Comparison of ENCODE assay signal across 8 mouse cellular contexts in genomic region chr6:15721716-15722031, GRCm38 (mm10). TPM values are rescaled to one million over a fixed set of nuclear protein-coding genes. Genes with fewer than 3 reads are reported as not detected.
DNase-seq lines count a peak whose midpoint lies in the region; ATAC-seq and TF ChIP-seq lines count a peak whose summit lies in the region.

No protein-coding gene starts in this region.

- no peaks in the 10 kb centered on the region for H3K36me3 ChIP-seq in heart, embryonic 14.5 days (ENCODE audit: control insufficient read depth, insufficient read depth, low read length)
- H3K36me3 ChIP-seq in ES-E14 (ENCODE audit: control insufficient read depth, insufficient read depth, low read length, poor library complexity, severe bottlenecking) = no peaks in the 10 kb centered on the region
- H3K36me3 ChIP-seq in hindbrain, embryonic 13.5 days = no peaks in the 10 kb centered on the region
- no peaks in the 10 kb centered on the region for H3K36me3 ChIP-seq in midbrain, embryonic 11.5 days (ENCODE audit: control insufficient read depth, insufficient read depth, low read length)

- WGBS in heart, embryonic 14.5 days = 27% methylated on average over 5 of the region's 5 CpGs
- 43% methylated on average over 5 of the region's 5 CpGs for WGBS in hindbrain, embryonic 13.5 days
- 32% methylated on average over 5 of the region's 5 CpGs for WGBS in midbrain, embryonic 11.5 days

- H3K4me1 ChIP-seq in heart, embryonic 14.5 days (ENCODE audit: control insufficient read depth in 2 of 2, insufficient read depth in 2 of 2, low read length in 2 of 2) = peaks cover 3 to 12% of the 10 kb centered on the region in 2 experiments; a peak in 2 of 4 replicates
- peaks cover 0 to 4% of the 10 kb centered on the region in 2 experiments; a peak in 2 of 4 replicates for H3K4me1 ChIP-seq in ES-E14 (ENCODE audit: control insufficient read depth in 2 of 2, insufficient read depth in 2 of 2, low read length in 2 of 2, poor library complexity in 1 of 2)
- peaks cover 14% of the 10 kb centered on the region for H3K4me1 ChIP-seq in hindbrain, embryonic 13.5 days (replicated peaks)
- H3K4me1 ChIP-seq in midbrain, embryonic 11.5 days (ENCODE audit: control insufficient read depth, insufficient read depth, low read length) = peaks cover 2% of the 10 kb centered on the region; the same call in 1 of the 2 replicates

- H3K27ac ChIP-seq in heart, embryonic 14.5 days (replicated peaks in 1 of 2; ENCODE audit: control insufficient read depth in 1 of 2, insufficient read depth in 1 of 2, low read depth in 2 of 2, low read length in 2 of 2) = peak overlapping the region; percentile 64 to 79; a peak in 3 of 4 replicates
- no peak overlapping the region for H3K27ac ChIP-seq in ES-E14 (ENCODE audit: insufficient read depth, low read depth, low read length, poor library complexity, severe bottlenecking)
- H3K27ac ChIP-seq in hindbrain, embryonic 13.5 days = no peak overlapping the region
- H3K27ac ChIP-seq in midbrain, embryonic 11.5 days (ENCODE audit: low read depth, low read length) = no peak overlapping the region

- H3K4me2 ChIP-seq in heart, embryonic 14.5 days (ENCODE audit: low read length) = peak overlapping the region; percentile 70
- peak overlapping the region; percentile 99 for H3K4me2 ChIP-seq in hindbrain, embryonic 13.5 days
- peak overlapping the region; percentile 96 for H3K4me2 ChIP-seq in midbrain, embryonic 11.5 days

- no peak for ATAC-seq in heart, embryonic 14.5 days (ENCODE audit: insufficient number of reproducible peaks, insufficient read depth, low FRiP score, low read depth)
- no peak for ATAC-seq in hindbrain, embryonic 13.5 days (ENCODE audit: low FRiP score)
- ATAC-seq in midbrain, embryonic 11.5 days (ENCODE audit: low FRiP score) = no peak
- no peak for ATAC-seq in megakaryocyte-erythroid progenitor cell, adult 5-6 weeks (replicated peaks; ENCODE audit: low FRiP score, low TSS enrichment, poor library complexity, severe bottlenecking)

- peak overlapping the region; percentile 73 to 93 for H3K4me3 ChIP-seq in heart, embryonic 14.5 days (ENCODE audit: control insufficient read depth in 1 of 2, insufficient read depth in 1 of 2, low read depth in 1 of 2, low read length in 2 of 2)
- H3K4me3 ChIP-seq in ES-E14 (ENCODE audit: insufficient read depth in 1 of 2, low read depth in 1 of 2, low read length in 2 of 2, poor library complexity in 1 of 2, severe bottlenecking in 1 of 2) = peak overlapping the region; percentile 79 to 87
- H3K4me3 ChIP-seq in hindbrain, embryonic 13.5 days = peak overlapping the region; percentile 57
- H3K4me3 ChIP-seq in midbrain, embryonic 11.5 days (ENCODE audit: low read depth, low read length) = peak overlapping the region; percentile 49

- in situ Hi-C loops in ES-E14 (cut with MboI; ENCODE audit: low sequenced_read_pairs in 2 of 2, unreplicated experiment in 2 of 2) = no loop called here

- no peaks in the 10 kb centered on the region for H3K9me3 ChIP-seq in heart, embryonic 14.5 days (ENCODE audit: control insufficient read depth, low read length)
- H3K9me3 ChIP-seq in ES-E14 (ENCODE audit: control insufficient read depth, insufficient read depth, low read depth, low read length) = no peaks in the 10 kb centered on the region
- H3K9me3 ChIP-seq in hindbrain, embryonic 13.5 days = no peaks in the 10 kb centered on the region
- H3K9me3 ChIP-seq in midbrain, embryonic 11.5 days (ENCODE audit: control insufficient read depth, low read length) = no peaks in the 10 kb centered on the region

- no peaks in the 10 kb centered on the region for H3K27me3 ChIP-seq in heart, embryonic 14.5 days (ENCODE audit: control insufficient read depth, insufficient read depth, low read length)
- H3K27me3 ChIP-seq in hindbrain, embryonic 13.5 days = peaks cover 14% of the 10 kb centered on the region
- H3K27me3 ChIP-seq in midbrain, embryonic 11.5 days (ENCODE audit: control insufficient read depth, insufficient read depth, low read length) = no peaks in the 10 kb centered on the region

- H3K9ac ChIP-seq in heart, embryonic 14.5 days (ENCODE audit: low read length) = peak overlapping the region; percentile 94
- no peak overlapping the region for H3K9ac ChIP-seq in ES-E14 (ENCODE audit: insufficient read depth, low read depth, low read length, poor library complexity, severe bottlenecking)
- peak overlapping the region; percentile 79; the same call in 1 of the 2 replicates for H3K9ac ChIP-seq in hindbrain, embryonic 13.5 days
- H3K9ac ChIP-seq in midbrain, embryonic 11.5 days (ENCODE audit: low read length) = peak overlapping the region; percentile 83; the same call in 1 of the 2 replicates

- DNase-seq in heart, adult 11 months = no peak
- DNase-seq in ES-E14 (ENCODE audit: low read depth, low spot score) = no peak
- peak; percentile 86 for DNase-seq in midbrain, embryonic 11.5 days (ENCODE audit: low spot score, missing footprints)
- DNase-seq in urinary bladder, postnatal 10 days (ENCODE audit: low spot score) = no peak
- no peak for DNase-seq in adrenal gland, adult 8-10 months

TF ChIP-seq in ES-E14, 5 proteins besides CTCF, POLR2A, EP300 and RAD21:
- TF ChIP-seq ZNF384 (IDR thresholded peaks at IDR 0.05; ENCODE audit: low read depth, low read length) (no peak), CHD2 (IDR thresholded peaks at IDR 0.05; ENCODE audit: low read depth, low read length) (no peak), MAFK (IDR thresholded peaks at IDR 0.05; ENCODE audit: insufficient read depth, low read depth, low read length) (no peak), ZC3H11A (IDR thresholded peaks at IDR 0.05; ENCODE audit: borderline replicate concordance, low read depth, low read length) (no peak), HCFC1 (IDR thresholded peaks at IDR 0.05; ENCODE audit: borderline replicate concordance, insufficient read depth, low read length) (no peak)

RNA-seq across cellular contexts. Expression of gene Mdfic, which starts 1.2 kb away (rescaled TPM):
- 6.4 and 7.6 TPM in 2 replicates for polyA plus RNA-seq in heart, embryonic 14.5 days (2014; fragmentation: Nextera tagmentation; extraction: Ambion mirVana)
- 4.2 and 8.1 TPM in 2 replicates for total RNA-seq in ES-E14 (2012; rRNA removed)
- polyA plus RNA-seq in hindbrain, embryonic 13.5 days (2015; fragmentation: Nextera tagmentation; extraction: Ambion mirVana) = 1.5 and 1.9 TPM in 2 replicates
- 7.0 and 7.7 TPM in 2 replicates for polyA plus RNA-seq in midbrain, embryonic 11.5 days (2014; fragmentation: Nextera tagmentation; extraction: Ambion mirVana)
- total RNA-seq in adrenal gland, adult 8-10 months (2022) = 10 to 100 TPM; 40.3 to 67.0 (median 50.5) TPM
- 0.11 and 0.45 TPM in 2 replicates for total RNA-seq in megakaryocyte-erythroid progenitor cell, adult 5-6 weeks (2014; fragmentation: Nextera tagmentation)
- 2.8 and 4.4 TPM in 2 replicates for total RNA-seq in megakaryocyte-erythroid progenitor cell, adult 5-6 weeks (2017)

Comparison
In these comparisons a context has a peak if more than half of its experiments do, and no peak if none do; other contexts are left out.
1. H3K27ac ChIP-seq: peak in heart, embryonic 14.5 days (2 of 2); none in ES-E14 (single experiment), hindbrain, embryonic 13.5 days (single experiment) and midbrain, embryonic 11.5 days (single experiment).
2. Peak in every context shown above with its lines, with median percentiles within 50 percentile points of each other: H3K4me2 ChIP-seq and H3K4me3 ChIP-seq.